Comparison of ENCODE assay signal across 7 mouse cellular contexts in the genomic region with DNA sequence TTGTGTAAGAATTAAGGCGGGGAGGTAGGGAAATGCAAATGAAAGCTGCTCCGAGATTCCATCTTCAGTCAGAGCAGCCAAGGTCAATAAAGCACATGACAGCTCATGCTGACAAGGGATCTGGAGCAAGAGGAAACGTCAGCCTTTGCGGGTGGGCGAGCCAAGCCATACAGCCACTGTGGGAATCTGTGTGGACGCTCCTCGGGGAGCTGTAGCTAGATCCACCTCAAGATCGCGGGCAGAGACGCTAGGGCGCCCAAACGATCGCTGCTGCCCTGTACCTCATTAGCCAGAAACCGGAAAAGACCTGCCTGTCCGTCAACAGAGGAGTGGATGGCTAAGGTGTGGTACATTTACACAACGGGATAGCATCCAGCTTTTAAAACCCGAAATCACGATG. TPM values are rescaled to one million over a fixed set of nuclear protein-coding genes. Genes with fewer than 3 reads are reported as not detected.
A peak's percentile ranks its signal among the peaks of the same experiment; 100 is the strongest.
DNase-seq lines count a peak whose midpoint lies in the region; ATAC-seq lines count a peak whose summit lies in the region.

No protein-coding gene starts in this region.

- H3K27ac ChIP-seq in forebrain, embryonic 14.5 days (ENCODE audit: low read depth, low read length): no peak overlapping the region
- H3K27ac ChIP-seq in midbrain, embryonic 14.5 days (replicated peaks; ENCODE audit: low read depth, low read length): no peak overlapping the region

- peak; percentile 42 for DNase-seq in 3134 (ENCODE audit: extremely low read depth, insufficient read length, low spot score)
- DNase-seq in MN1 (ENCODE audit: low spot score): peak; percentile 14
- DNase-seq in forebrain, embryonic 14.5 days (ENCODE audit: low spot score): no peak
- DNase-seq in kidney, adult 9 months: peak; percentile 51
- peak; percentile 60 for DNase-seq in midbrain, embryonic 14.5 days
- no peak for DNase-seq in layer of hippocampus, adult 11-12 months (ENCODE audit: low spot score)
- no peak for DNase-seq in spleen, postnatal 14 days (ENCODE audit: low spot score in 2 of 2)

- peak overlapping the region; percentile 49 for H3K9ac ChIP-seq in forebrain, embryonic 14.5 days (ENCODE audit: low read length)
- H3K9ac ChIP-seq in midbrain, embryonic 14.5 days (replicated peaks; ENCODE audit: low read length): peak overlapping the region; percentile 43

- H3K4me2 ChIP-seq in forebrain, embryonic 14.5 days (ENCODE audit: low read length): peak overlapping the region; percentile 52
- H3K4me2 ChIP-seq in midbrain, embryonic 14.5 days (ENCODE audit: low read length): peak overlapping the region; percentile 66

- H3K4me1 ChIP-seq in forebrain, embryonic 14.5 days (ENCODE audit: control insufficient read depth, insufficient read depth, low read length): peaks cover 11% of the 10 kb centered on the region
- H3K4me1 ChIP-seq in midbrain, embryonic 14.5 days (ENCODE audit: control insufficient read depth, insufficient read depth, low read length): peaks cover 11% of the 10 kb centered on the region; the same call in 1 of the 2 replicates

- H3K4me3 ChIP-seq in forebrain, embryonic 14.5 days (ENCODE audit: low read depth, low read length): peak overlapping the region; percentile 27
- peak overlapping the region; percentile 34 for H3K4me3 ChIP-seq in midbrain, embryonic 14.5 days (replicated peaks; ENCODE audit: low read depth, low read length)

- H3K36me3 ChIP-seq in forebrain, embryonic 14.5 days (ENCODE audit: control insufficient read depth, insufficient read depth, low read length): no peaks in the 10 kb centered on the region
- H3K36me3 ChIP-seq in midbrain, embryonic 14.5 days (ENCODE audit: control insufficient read depth, insufficient read depth, low read length): no peaks in the 10 kb centered on the region

- no peaks in the 10 kb centered on the region for H3K27me3 ChIP-seq in forebrain, embryonic 14.5 days (replicated peaks; ENCODE audit: control insufficient read depth, insufficient read depth, low read length)
- H3K27me3 ChIP-seq in midbrain, embryonic 14.5 days (ENCODE audit: control insufficient read depth, insufficient read depth, low read length): no peaks in the 10 kb centered on the region

- H3K9me3 ChIP-seq in forebrain, embryonic 14.5 days (replicated peaks; ENCODE audit: control insufficient read depth, low read length): no peaks in the 10 kb centered on the region
- no peaks in the 10 kb centered on the region for H3K9me3 ChIP-seq in midbrain, embryonic 14.5 days (ENCODE audit: control insufficient read depth, low read length)

- 2% methylated on average over 18 of the region's 18 CpGs for WGBS in forebrain, embryonic 14.5 days
- WGBS in midbrain, embryonic 14.5 days: under 1% methylated on average over 18 of the region's 18 CpGs

- no peak; the same call in 1 of the 2 replicates for ATAC-seq in forebrain, embryonic 14.5 days
- no peak for ATAC-seq in midbrain, embryonic 14.5 days (ENCODE audit: low FRiP score, low TSS enrichment)

RNA-seq across cellular contexts. Expression of a gene that starts 7.4 kb away (rescaled TPM):
- 1.0 and 1.3 TPM in 2 replicates for polyA plus RNA-seq in forebrain, embryonic 14.5 days (2014; fragmentation: Nextera tagmentation; extraction: Ambion mirVana)
- 1.1 and 2.1 TPM in 2 replicates for polyA plus RNA-seq in midbrain, embryonic 14.5 days (2014; fragmentation: Nextera tagmentation; extraction: Ambion mirVana)

Comparison
In these comparisons a context has a peak if more than half of its experiments do, and no peak if none do; other contexts are left out.
1. DNase-seq: peak in 3134 (single experiment), MN1 (single experiment), kidney, adult 9 months (single experiment) and midbrain, embryonic 14.5 days (single experiment); none in forebrain, embryonic 14.5 days (single experiment), layer of hippocampus, adult 11-12 months (single experiment) and spleen, postnatal 14 days (0 of 2).